Mouse (Mus musculus) forebrain, embryonic 11.5 days (tissue): ENCODE measurements at regions not wholly inside any gene's neighbourhood (a gene's known extent, or its start where the extent isn't known, plus 50 kb on each side); places are given as distances from the start of the nearest gene placed in this dataset.
A peak's percentile ranks its signal among the peaks of the same experiment; 100 is the strongest.

ENCODE experiments used
- ATAC-seq: fragments of 200-750 bp; cut with Nextera tagmentation; replicated peaks from 2 replicates; pipeline ENCODE4 v1.8.0; 2017; ENCODE audit warnings: moderate TSS enrichment; ENCODE audit not compliant: low FRiP score
- DNase-seq: peaks from one replicate; pipeline ENCODE4 v3.0.0-alpha.2; 2017; ENCODE audit warnings: low spot score
- H3K27ac ChIP-seq: fragments of 300-500 bp; sonication (generic); 2 replicates; pipeline ENCODE4 v1.5.1; 2014; ENCODE audit warnings: low read depth, low read length
- H3K27me3 ChIP-seq: fragments of 300-500 bp; sonication (generic); 2 replicates; pipeline ENCODE4 v1.6.1; 2014; ENCODE audit warnings: mild to moderate bottlenecking, low read length, mixed read lengths; ENCODE audit not compliant: control insufficient read depth, insufficient read depth
- H3K36me3 ChIP-seq: fragments of 300-500 bp; sonication (generic); 2 replicates; pipeline ENCODE4 v1.6.1; 2014; ENCODE audit warnings: mild to moderate bottlenecking, low read length, moderate library complexity, mixed read lengths; ENCODE audit not compliant: control insufficient read depth, insufficient read depth
- H3K4me1 ChIP-seq: fragments of 300-500 bp; sonication (generic); replicated peaks from 2 replicates; pipeline ENCODE4 v1.6.1; 2014; ENCODE audit warnings: low read length, mixed read lengths; ENCODE audit not compliant: control insufficient read depth, insufficient read depth
- H3K4me2 ChIP-seq: fragments of 300-500 bp; sonication (generic); 2 replicates; pipeline ENCODE4 v1.6.1; 2014; ENCODE audit warnings: low read depth, mild to moderate bottlenecking, low read length, moderate library complexity, mixed read lengths; ENCODE audit not compliant: severe bottlenecking
- H3K4me3 ChIP-seq: fragments of 300-500 bp; sonication (generic); 2 replicates; pipeline ENCODE4 v1.5.1; 2014; ENCODE audit warnings: low read depth, low read length
- H3K9ac ChIP-seq: fragments of 300-500 bp; sonication (generic); 2 replicates; pipeline ENCODE4 v1.6.1; 2014; ENCODE audit warnings: low read length
- H3K9me3 ChIP-seq: fragments of 300-500 bp; sonication (generic); 2 replicates; pipeline ENCODE4 v1.6.1; 2016; ENCODE audit warnings: low read length, mixed read lengths; ENCODE audit not compliant: control insufficient read depth
- WGBS: fragments of 180-500 bp; shearing (Covaris S2); extraction: QIAGEN DNeasy Blood & Tissue Kit; methylation state at CpG from one replicate; pipeline ENCODE4 v1.1.7; 2014; 5-methylcytosine and 5-hydroxymethylcytosine counted together

GRCm38 (mm10) chr7:73196851-73197531 is 178.3 kb upstream of the Rgma start:
- ATAC-seq (peak; percentile 63), DNase-seq (peak; percentile 52)
- WGBS = 52% methylated on average over 12 of the region's 12 CpGs
- H3K36me3 ChIP-seq = no peaks in the 10 kb centered on the region
- peaks cover 8% of the 10 kb centered on the region for H3K4me1 ChIP-seq
- no peak overlapping the region; the same call in 1 of the 2 replicates for H3K27ac ChIP-seq
- H3K9ac ChIP-seq = 0 out of 2 replicates have a peak overlapping the region, but pooled peaks have one; percentile 3
- H3K4me2 ChIP-seq = no peak overlapping the region
- peaks cover 2% of the 10 kb centered on the region; the same call in 1 of the 2 replicates for H3K9me3 ChIP-seq
- H3K27me3 ChIP-seq = no peaks in the 10 kb centered on the region
- H3K4me3 ChIP-seq = no peak overlapping the region

DNA sequence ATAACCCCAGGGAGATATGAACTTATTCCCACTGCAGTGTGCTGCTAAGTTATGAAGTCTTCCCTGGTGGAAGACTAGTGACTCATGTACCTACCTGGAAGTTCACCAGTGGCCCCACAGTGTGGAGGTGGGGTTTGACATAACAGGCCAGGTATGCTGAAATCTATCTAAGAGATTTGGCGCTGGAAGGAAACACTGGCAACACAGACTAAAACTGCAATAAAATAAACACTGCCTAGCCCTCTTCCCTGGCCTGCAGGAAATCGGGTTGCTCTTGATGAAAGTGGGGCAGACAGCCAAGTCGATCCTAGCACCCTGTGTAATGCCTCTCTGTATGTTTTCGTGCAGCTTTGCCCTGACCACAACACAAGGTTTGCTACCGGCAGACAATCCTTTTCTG is 177.2 kb upstream of the Rgma start:
- ATAC-seq (no peak), DNase-seq (peak; percentile 35)
- no peak overlapping the region for H3K27ac ChIP-seq
- WGBS = 90% methylated on average over 5 of the region's 5 CpGs
- H3K27me3 ChIP-seq = no peaks in the 10 kb centered on the region
- peaks cover 4% of the 10 kb centered on the region; the same call in 1 of the 2 replicates for H3K4me1 ChIP-seq
- H3K4me3 ChIP-seq = no peak overlapping the region
- no peaks in the 10 kb centered on the region for H3K36me3 ChIP-seq
- peaks cover 2% of the 10 kb centered on the region; the same call in 1 of the 2 replicates for H3K9me3 ChIP-seq
- no peak overlapping the region for H3K9ac ChIP-seq
- H3K4me2 ChIP-seq = no peak overlapping the region

DNA sequence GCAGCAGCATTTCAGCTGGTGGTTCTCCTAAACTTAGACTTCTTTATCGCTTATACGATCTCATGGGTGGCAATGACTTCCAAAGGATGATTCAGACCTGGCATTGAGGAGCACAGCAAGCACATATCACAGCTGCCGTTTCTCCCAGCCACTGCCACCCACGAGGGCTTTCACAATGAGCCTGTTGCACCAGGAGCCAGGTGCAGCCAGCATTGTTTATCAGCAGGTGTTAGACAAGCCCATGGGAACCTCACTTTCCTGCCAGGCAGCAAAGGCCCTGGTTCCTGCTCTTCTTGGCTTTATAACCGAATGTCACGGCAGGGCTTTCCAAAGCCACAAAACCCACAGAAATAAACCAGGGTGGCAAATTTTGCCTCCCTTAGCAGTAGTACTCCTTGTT is 175.3 kb upstream of the Rgma start:
- peaks cover 6% of the 10 kb centered on the region; the same call in 1 of the 2 replicates for H3K9me3 ChIP-seq
- peaks cover 4% of the 10 kb centered on the region; the same call in 1 of the 2 replicates for H3K4me1 ChIP-seq
- WGBS = 84% methylated on average over 6 of the region's 6 CpGs
- no peak overlapping the region for H3K4me3 ChIP-seq
- no peaks in the 10 kb centered on the region; the same call in 1 of the 2 replicates for H3K36me3 ChIP-seq
- no peaks in the 10 kb centered on the region for H3K27me3 ChIP-seq
- no peak overlapping the region for H3K9ac ChIP-seq
- DNase-seq (no peak), ATAC-seq (no peak)
- no peak overlapping the region for H3K27ac ChIP-seq
- no peak overlapping the region for H3K4me2 ChIP-seq

DNA sequence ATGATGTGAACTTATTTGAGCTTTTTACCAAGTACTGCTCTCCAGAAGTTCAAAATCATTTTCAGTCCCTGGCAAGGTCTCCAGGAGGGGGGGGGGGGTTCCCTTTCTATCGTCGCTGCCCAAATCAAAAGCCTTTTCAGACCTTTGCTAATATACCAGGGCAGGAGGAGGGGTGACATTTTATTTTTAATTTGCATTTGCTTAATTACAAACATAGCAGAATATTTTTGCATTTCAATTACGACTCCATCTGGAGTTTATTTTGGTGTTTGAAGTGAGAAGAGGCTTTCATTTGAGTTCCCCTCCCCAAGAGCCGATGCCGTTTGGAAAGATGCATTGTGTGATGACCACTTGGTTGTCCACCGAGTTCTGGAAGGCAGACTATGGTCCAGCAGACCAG is 174.0 kb upstream of the Rgma start:
- no peaks in the 10 kb centered on the region for H3K27me3 ChIP-seq
- no peak overlapping the region for H3K27ac ChIP-seq
- no peaks in the 10 kb centered on the region; the same call in 1 of the 2 replicates for H3K36me3 ChIP-seq
- 48% methylated on average over 6 of the region's 6 CpGs for WGBS
- H3K4me2 ChIP-seq = no peak overlapping the region
- ATAC-seq = no peak
- no peak overlapping the region for H3K9ac ChIP-seq
- peaks cover 4% of the 10 kb centered on the region; the same call in 1 of the 2 replicates for H3K4me1 ChIP-seq
- peaks cover 6% of the 10 kb centered on the region; the same call in 1 of the 2 replicates for H3K9me3 ChIP-seq
- no peak for DNase-seq
- H3K4me3 ChIP-seq = no peak overlapping the region

DNA sequence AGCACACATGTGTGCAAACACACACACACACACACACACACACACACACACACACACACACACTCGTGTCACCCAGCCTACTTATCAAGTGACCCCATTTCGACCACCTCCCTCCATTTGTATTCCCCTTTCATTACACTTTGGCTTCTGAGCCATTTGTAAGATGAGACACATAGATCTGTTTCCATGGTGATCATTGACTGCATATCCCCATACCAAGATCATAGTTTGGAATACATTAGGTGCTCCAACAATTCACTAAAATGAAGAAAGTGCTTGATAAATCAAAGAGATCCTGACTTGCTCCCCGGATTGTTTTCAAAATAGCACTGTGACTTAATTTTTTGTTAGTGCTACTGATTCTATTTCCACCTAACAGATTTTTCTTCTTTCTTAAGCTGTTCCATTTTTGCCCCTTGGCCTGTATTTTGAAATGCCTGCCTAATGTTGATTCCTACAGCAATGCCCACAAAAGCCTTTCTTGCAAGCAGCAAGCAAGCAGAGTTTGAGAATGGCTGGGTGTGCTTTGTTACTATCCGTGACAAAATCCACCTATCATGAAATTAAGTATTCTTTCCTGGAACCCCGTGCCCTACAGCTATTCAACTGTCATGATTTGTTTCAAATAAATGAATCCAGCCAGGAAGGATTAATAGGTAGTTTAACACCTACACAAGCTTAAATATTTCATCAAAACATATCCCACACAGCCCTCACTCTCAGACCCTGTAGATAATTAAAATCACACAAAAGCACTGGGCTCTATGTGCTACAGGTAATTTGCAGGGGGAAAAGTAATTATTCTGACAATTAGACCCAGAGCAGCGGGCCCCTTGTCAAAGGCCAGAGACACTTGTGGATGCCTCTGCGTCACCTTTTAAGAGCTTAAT is 168.1 kb upstream of the Rgma start:
- ATAC-seq (peak; percentile 53), DNase-seq (peak; percentile 39)
- H3K27ac ChIP-seq = no peak overlapping the region

DNA sequence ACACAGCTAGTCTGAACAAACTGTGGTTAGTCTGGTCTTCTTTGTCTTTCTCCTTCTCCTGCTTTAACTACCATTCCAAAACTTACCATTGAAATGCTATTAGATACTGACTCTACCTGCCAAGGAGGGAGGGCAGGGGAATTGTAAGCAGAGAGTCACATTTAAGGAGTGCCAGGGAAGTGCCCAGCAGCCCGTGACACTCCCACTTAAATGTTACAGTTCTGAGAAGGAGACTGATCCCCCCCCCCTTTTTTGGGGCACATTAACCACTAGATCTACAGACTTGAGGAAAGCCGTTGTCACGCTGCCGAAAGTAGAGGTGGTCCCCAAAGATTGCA is 166.9 kb upstream of the Rgma start:
- Histone ChIP-seq H3K36me3 (no peaks in the 10 kb centered on the region; the same call in 1 of the 2 replicates), H3K27me3 (no peaks in the 10 kb centered on the region), H3K4me3 (no peak overlapping the region), H3K9me3 (peaks cover 4% of the 10 kb centered on the region; the same call in 1 of the 2 replicates), H3K4me1 (peaks cover 16% of the 10 kb centered on the region), H3K9ac (peak overlapping the region; percentile 47; the same call in 1 of the 2 replicates), H3K4me2 (peak overlapping the region; percentile 24; the same call in 1 of the 2 replicates), H3K27ac (peak overlapping the region; percentile 82)
- ATAC-seq (0 out of 2 replicates have a peak, but pooled peaks have one; percentile 2), DNase-seq (no peak)
- WGBS = 21% methylated on average over 4 of the region's 4 CpGs

More for the DNA sequence above, 168.1 kb upstream of the Rgma start:
- no peak overlapping the region for H3K4me3 ChIP-seq
- H3K4me2 ChIP-seq = no peak overlapping the region
- H3K9ac ChIP-seq = no peak overlapping the region
- H3K4me1 ChIP-seq = peaks cover 16% of the 10 kb centered on the region
- no peaks in the 10 kb centered on the region; the same call in 1 of the 2 replicates for H3K36me3 ChIP-seq
- peaks cover 4% of the 10 kb centered on the region; the same call in 1 of the 2 replicates for H3K9me3 ChIP-seq
- WGBS = 26% methylated on average over 7 of the region's 7 CpGs
- H3K27me3 ChIP-seq = no peaks in the 10 kb centered on the region

GRCm38 (mm10) chr7:73208817-73209602 is 166.3 kb upstream of the Rgma start:
- ATAC-seq (peak; percentile 71), DNase-seq (peak; percentile 71)
- H3K27ac ChIP-seq = peak overlapping the region; percentile 82
- WGBS = 7% methylated on average over 17 of the region's 18 CpGs
- no peak overlapping the region for H3K4me3 ChIP-seq
- H3K27me3 ChIP-seq = no peaks in the 10 kb centered on the region
- H3K4me2 ChIP-seq = peak overlapping the region; percentile 24; the same call in 1 of the 2 replicates
- peak overlapping the region; percentile 47; the same call in 1 of the 2 replicates for H3K9ac ChIP-seq
- H3K36me3 ChIP-seq = no peaks in the 10 kb centered on the region; the same call in 1 of the 2 replicates
- H3K4me1 ChIP-seq = peaks cover 16% of the 10 kb centered on the region
- H3K9me3 ChIP-seq = peaks cover 4% of the 10 kb centered on the region; the same call in 1 of the 2 replicates

DNA sequence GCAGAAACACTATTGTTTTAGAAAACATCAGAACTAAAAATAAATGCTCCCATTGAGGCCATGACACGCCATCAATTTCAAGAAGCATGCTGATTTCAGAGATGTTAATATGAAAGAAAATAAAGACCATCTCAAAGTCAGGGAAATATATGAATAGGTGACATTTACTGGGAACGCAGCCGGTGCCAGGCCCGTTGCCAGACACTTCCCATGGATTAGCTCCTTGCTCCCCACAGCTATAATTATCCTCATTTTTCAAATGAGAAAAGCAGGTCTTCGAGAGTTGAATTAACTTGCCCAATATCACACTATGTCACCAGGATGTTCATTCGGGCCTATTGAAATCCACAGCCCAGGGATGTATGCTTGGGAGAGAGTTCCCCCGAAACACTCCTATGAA is 165.2 kb upstream of the Rgma start:
- H3K27me3 ChIP-seq = no peaks in the 10 kb centered on the region
- H3K4me2 ChIP-seq = no peak overlapping the region
- ATAC-seq (no peak), DNase-seq (no peak)
- H3K36me3 ChIP-seq = no peaks in the 10 kb centered on the region
- H3K9ac ChIP-seq = no peak overlapping the region
- H3K27ac ChIP-seq = no peak overlapping the region
- 81% methylated on average over 7 of the region's 7 CpGs for WGBS
- H3K4me1 ChIP-seq = peaks cover 16% of the 10 kb centered on the region
- no peaks in the 10 kb centered on the region for H3K9me3 ChIP-seq
- no peak overlapping the region for H3K4me3 ChIP-seq
